Mouse (Mus musculus) lung, adult 2 months (tissue): ENCODE data around the gene Ackr1. TPM values are rescaled to one million over a fixed set of nuclear protein-coding genes. Genes with fewer than 3 reads are reported as not detected.

Source experiments
- DNase-seq: peaks from one replicate; pipeline ENCODE4 v3.0.0; 2022
- H3K4me1 ChIP-seq: fragments of 200-500 bp; 2 replicates; pipeline ENCODE4 v1.6.1; 2011; ENCODE audit warnings: low read length; ENCODE audit not compliant: control insufficient read depth, insufficient read depth
- H3K4me3 ChIP-seq: fragments of 200-500 bp; replicated peaks from 2 replicates; pipeline ENCODE3; 2011; ENCODE audit warnings: low read depth, mild to moderate bottlenecking, control low read depth, low read length; ENCODE audit errors: extremely low read depth
- CTCF ChIP-seq: fragments of 200-500 bp; IDR thresholded peaks from 2 replicates; pipeline ENCODE4 v1.5.1; 2011; ENCODE audit warnings: mild to moderate bottlenecking, low read length, control low read depth; ENCODE audit not compliant: insufficient read depth
- POLR2A ChIP-seq: fragments of 200-500 bp; IDR thresholded peaks from 2 replicates; pipeline ENCODE4 v1.6.1; 2011; ENCODE audit warnings: low read depth, mild to moderate bottlenecking, control low read depth, low read length, borderline replicate concordance; ENCODE audit errors: extremely low read depth
- WGBS: fragments of 180-500 bp; shearing (Covaris S2); methylation state at CpG from one replicate; pipeline ENCODE4 v1.1.7; 2018; 5-methylcytosine and 5-hydroxymethylcytosine counted together
- polyA plus RNA-seq: library from polyadenylated mRNA; depleted of rRNA; stranded (reverse); fragments of >200 nt; gene quantifications from 2 replicates; pipeline ENCODE4 v1.2.3, GENCODE M21; 2012

The Ackr1 gene
- polyA plus RNA-seq, 1 experiment, result 2.3 TPM

GRCm38 (mm10) chr1:173365970-173366409 is 32.4 kb upstream of the Ackr1 start:
- Histone ChIP-seq H3K4me3 (no peak overlapping the region), H3K4me1 (no peaks in the 10 kb centered on the region)
- TF ChIP-seq CTCF, result no peak
- TF ChIP-seq POLR2A, result no peak
- no peak for DNase-seq
- WGBS, result 4% methylated on average over 13 of the region's 13 CpGs

GRCm38 (mm10) chr1:173364125-173364800 is 30.7 kb upstream of the Ackr1 start:
- no peak for TF ChIP-seq POLR2A
- no peak for TF ChIP-seq CTCF
- Histone ChIP-seq H3K4me3 (no peak overlapping the region), H3K4me1 (no peaks in the 10 kb centered on the region)
- WGBS, result 74% methylated on average over 4 of the region's 4 CpGs
- no peak for DNase-seq

DNA sequence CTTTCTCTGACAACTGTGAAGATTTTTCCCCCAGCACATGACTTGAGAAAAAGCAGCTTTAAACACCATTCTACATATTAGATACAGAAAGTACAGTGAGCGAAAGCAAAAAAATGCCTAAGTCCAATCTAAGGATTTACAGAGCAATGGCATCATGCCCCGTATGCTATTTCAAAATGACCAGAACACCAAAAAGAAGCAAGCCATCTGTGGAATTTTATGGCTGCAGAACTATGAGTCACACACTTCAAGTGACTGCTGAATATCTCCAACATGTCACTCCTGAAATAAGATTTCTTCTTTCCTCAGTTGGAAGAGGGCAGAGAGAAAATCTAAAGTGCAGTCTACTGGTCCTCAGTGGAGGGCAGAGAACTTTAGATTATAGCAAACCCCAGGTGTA is 29.9 kb upstream of the Ackr1 start:
- 79% methylated on average over 2 of the region's 2 CpGs for WGBS
- DNase-seq, result no peak
- Histone ChIP-seq H3K4me3 (no peak overlapping the region), H3K4me1 (no peaks in the 10 kb centered on the region)
- TF ChIP-seq CTCF (no peak), POLR2A (no peak)

- H3K4me3 ChIP-seq, result no peak overlapping the region
- DNase-seq, result no peak
- H3K4me1 ChIP-seq, result no peaks in the 10 kb centered on the region
- WGBS, result 24% methylated on average over 6 of the region's 6 CpGs
- no peak for TF ChIP-seq POLR2A
- no peak for TF ChIP-seq CTCF
These were observed 28.1 kb upstream of the Ackr1 start for GRCm38 (mm10) chr1:173361651-173362050.

DNA sequence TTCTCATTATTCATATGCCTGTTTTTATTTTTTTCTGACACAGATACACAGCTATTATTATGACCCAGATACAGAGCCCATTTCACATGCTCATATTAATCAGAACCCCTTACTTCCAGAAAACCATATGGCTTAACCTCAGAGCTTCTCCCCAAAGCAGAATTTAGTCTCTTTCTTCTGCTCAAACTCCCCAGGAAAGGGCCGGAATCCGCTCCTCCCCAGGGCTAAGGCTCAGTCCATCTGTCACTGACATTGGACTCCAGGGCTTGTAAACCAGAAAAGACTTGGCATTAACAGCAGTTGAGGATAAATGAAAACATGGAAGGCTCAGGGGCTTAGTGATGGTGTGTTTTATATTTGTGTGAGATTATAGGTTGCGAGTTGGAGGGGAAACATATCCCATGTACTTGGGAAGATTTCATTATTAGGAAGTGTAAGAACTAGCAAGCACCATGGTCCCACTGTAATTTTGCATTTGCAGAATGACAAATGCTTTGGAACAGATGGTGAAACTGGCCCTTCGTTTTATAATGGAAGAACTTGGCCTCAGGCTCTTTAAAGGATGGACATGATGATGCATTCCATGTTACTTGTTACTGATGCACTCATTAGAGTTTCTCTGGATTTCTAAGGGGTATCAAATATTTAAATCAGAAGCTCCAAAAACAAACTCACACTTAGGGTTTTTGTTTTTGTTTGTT is 26.2 kb upstream of the Ackr1 start:
- DNase-seq, result no peak
- no peaks in the 10 kb centered on the region for H3K4me1 ChIP-seq
- H3K4me3 ChIP-seq, result no peak overlapping the region
- TF ChIP-seq CTCF, result no peak
- TF ChIP-seq POLR2A, result no peak
- WGBS, result 70% methylated on average over 4 of the region's 4 CpGs

GRCm38 (mm10) chr1:173357799-173358198 is 24.2 kb upstream of the Ackr1 start:
- 43% methylated on average over 4 of the region's 4 CpGs for WGBS
- no peak for DNase-seq
- H3K4me1 ChIP-seq, result no peaks in the 10 kb centered on the region
- no peak for TF ChIP-seq POLR2A
- no peak for TF ChIP-seq CTCF
- H3K4me3 ChIP-seq, result no peak overlapping the region

- no peak for DNase-seq
- 85% methylated on average over 2 of the region's 2 CpGs for WGBS
- TF ChIP-seq CTCF (no peak), POLR2A (no peak)
- Histone ChIP-seq H3K4me3 (no peak overlapping the region), H3K4me1 (no peaks in the 10 kb centered on the region)
These were observed 23.1 kb upstream of the Ackr1 start for GRCm38 (mm10) chr1:173356699-173357098.

DNA sequence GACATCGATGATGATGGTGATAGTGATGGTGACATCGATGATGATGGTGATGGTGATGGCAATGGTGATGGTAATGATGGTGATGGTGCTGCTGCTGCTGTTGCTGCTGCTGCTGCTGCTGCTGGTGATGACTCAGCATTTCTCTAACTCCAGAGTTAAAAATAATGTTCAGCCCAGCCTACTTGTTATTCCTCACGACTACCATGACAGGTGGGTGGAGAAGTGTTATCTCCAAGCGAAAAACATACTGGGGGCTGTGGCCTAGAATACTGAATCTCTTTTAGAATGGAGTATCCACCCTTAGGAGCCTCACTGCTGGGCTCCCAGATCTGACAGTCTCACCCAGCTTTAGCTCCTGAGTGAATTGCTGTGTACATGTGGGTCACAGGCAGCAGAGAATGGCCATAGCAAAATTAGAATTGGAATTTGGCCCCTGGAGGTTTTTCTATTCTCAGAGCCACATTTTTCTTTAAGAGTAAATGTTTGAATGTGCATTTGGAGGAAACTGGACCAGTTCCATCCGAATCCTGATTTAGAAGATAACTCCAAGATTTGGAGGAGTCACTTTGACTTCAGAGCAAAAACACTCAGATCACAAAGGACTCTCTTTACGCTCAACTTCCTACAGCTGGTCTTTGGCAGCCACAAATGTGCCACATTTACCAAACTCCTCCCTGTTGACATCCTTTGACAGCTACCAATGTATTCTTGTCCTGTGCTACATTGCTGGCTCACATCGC is 21.7 kb upstream of the Ackr1 start:
- TF ChIP-seq POLR2A (no peak), CTCF (no peak)
- Histone ChIP-seq H3K4me3 (no peak overlapping the region), H3K4me1 (no peaks in the 10 kb centered on the region)
- no peak for DNase-seq
- WGBS, result 63% methylated on average over 7 of the region's 7 CpGs

DNA sequence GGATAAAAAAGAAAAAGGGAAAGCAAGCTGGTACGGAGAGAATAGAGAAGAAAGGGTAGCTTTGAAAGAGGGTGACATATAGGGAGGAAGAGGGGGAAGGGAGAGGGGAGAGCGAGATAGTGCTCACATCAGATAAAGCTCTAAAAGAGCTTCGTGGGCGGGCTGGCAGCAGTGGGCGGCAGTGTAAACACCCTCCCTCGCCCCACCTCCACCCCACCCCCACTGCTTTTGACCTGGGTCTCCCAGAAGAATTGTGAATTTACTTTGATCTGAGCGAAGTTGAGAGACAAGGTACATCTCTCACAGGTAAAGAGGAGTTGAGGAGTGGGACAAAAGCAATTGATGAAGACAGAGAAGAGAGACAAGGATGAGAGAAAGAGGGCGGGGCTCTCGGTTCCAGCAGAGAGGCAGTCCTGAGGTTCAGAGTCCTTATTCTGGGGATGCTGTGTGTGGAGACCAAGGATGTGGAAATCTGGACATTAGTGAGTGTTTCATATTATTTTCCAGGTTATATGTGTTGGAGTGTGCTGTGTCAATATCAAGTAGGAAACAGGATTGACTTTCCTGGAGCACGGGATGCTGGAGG is 16.9 kb upstream of the Ackr1 start, which contains the start of gene Aim2:
TSS of gene Aim2 (plus strand) at position 508 of the 586 bp plus-strand sequence.
- no peak for DNase-seq
- no peak within 1 kb of the TSS for H3K4me3 ChIP-seq
- WGBS, result 10% methylated on average over 10 of the region's 10 CpGs
- H3K4me1 ChIP-seq, result no peaks in the 10 kb centered on the region
- TF ChIP-seq CTCF (no peak), POLR2A (no peak)
